Mouse (Mus musculus): ENCODE measurements around the gene Fbxo33.

DNA sequence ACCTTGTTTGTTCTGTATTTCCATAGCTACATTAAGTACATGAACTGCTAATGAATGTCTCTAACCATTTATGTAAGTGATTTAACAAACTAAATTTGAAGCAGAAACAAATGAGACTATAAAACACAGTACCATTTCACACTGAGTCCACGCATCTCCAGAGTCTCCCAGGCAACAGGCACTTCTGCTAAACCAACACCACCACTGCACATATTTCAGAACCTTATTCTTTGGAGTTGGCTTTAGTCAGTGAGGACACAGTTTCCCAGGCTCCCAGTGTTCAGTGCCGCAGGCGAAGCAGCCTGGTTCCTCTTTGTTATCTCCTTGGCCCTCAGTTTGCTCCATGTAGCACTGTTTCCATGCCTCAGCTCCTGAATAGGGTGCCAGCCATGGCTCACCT lies 41.7 kb downstream of the Fbxo33 start:
- no peak for TF ChIP-seq CTCF (IDR thresholded peaks at IDR 0.05; ENCODE audit: control insufficient read depth, insufficient read depth, insufficient read length)
- TF ChIP-seq MAX (IDR thresholded peaks at IDR 0.05): no peak
- no peak for TF ChIP-seq CEBPB (IDR thresholded peaks at IDR 0.05; ENCODE audit: low read depth)
- no peak for TF ChIP-seq FOSL1 (IDR thresholded peaks at IDR 0.05; ENCODE audit: insufficient read depth, low read length, poor library complexity, severe bottlenecking)

Data from C2C12 (cell line).